Mouse (Mus musculus): ENCODE measurements around the gene Rreb1. TPM values are rescaled to one million over a fixed set of nuclear protein-coding genes. Genes with fewer than 3 reads are reported as not detected.

The Rreb1 gene
- polyA plus RNA-seq, 1 experiment from 2014 or later, result 2.6 TPM

DNA sequence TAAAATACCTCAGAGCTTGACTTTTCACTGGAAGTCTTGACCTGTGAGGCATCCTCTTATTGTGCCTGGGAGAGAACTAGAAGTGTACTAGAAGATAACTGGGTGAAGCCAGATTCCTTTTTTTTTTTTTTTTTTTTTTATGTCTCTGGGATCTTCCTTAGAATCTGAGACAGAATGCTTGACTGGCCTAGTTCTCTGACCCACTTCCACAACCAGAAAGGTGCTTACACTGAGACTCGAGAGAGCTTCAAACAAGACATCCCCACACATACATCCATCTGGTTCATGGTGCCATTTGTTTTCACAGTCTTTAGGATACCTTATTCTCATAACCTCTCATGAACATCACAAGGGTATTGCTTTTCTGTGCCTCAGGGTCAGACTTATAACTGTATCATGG is 118.2 kb downstream of the Rreb1 start:
- no peaks in the 10 kb centered on the region for H3K36me3 ChIP-seq (ENCODE audit: control insufficient read depth, insufficient read depth, low read length)
- no peak overlapping the region for H3K4me2 ChIP-seq (ENCODE audit: low read length)
- no peaks in the 10 kb centered on the region for H3K27me3 ChIP-seq (ENCODE audit: control insufficient read depth, insufficient read depth, low read depth, low read length)
- no peak overlapping the region for H3K9ac ChIP-seq (ENCODE audit: low read depth, low read length)
- no peak overlapping the region for H3K4me3 ChIP-seq (ENCODE audit: low read depth, low read length)
- 92% methylated on average over 1 of the region's 1 CpGs for WGBS
- no peak for ATAC-seq
- H3K9me3 ChIP-seq (replicated peaks; ENCODE audit: control insufficient read depth, low read length, poor library complexity, severe bottlenecking), result no peaks in the 10 kb centered on the region
- H3K4me1 ChIP-seq (ENCODE audit: control insufficient read depth, insufficient read depth, low read length), result no peaks in the 10 kb centered on the region
- no peak overlapping the region for H3K27ac ChIP-seq (ENCODE audit: low read length)

DNA sequence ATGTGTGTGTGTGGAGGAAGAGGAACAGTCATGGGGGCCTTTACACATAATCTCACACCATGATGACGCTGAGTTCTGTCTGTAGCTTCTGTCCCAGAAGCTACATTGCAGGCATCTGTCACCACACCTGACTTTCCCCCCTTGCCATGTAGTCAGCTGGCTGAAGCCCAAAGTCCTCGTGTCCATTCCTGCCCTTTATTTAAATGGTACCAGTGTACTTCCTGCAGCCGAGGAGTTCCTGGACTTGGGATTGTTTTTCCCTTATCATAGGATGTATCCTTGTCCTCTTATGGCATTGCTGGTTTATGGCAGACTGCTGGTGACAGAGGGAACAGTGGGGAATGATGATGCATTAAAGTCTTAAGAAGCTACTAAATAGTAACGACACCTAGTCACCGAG is 120.6 kb downstream of the Rreb1 start:
- ATAC-seq, result no peak
- no peak overlapping the region for H3K9ac ChIP-seq (ENCODE audit: low read depth, low read length)
- no peaks in the 10 kb centered on the region for H3K36me3 ChIP-seq (ENCODE audit: control insufficient read depth, insufficient read depth, low read length)
- no peak overlapping the region for H3K4me3 ChIP-seq (ENCODE audit: low read depth, low read length)
- no peaks in the 10 kb centered on the region for H3K27me3 ChIP-seq (ENCODE audit: control insufficient read depth, insufficient read depth, low read depth, low read length)
- H3K9me3 ChIP-seq (replicated peaks; ENCODE audit: control insufficient read depth, low read length, poor library complexity, severe bottlenecking), result no peaks in the 10 kb centered on the region
- no peaks in the 10 kb centered on the region for H3K4me1 ChIP-seq (ENCODE audit: control insufficient read depth, insufficient read depth, low read length)
- WGBS, result 92% methylated on average over 5 of the region's 5 CpGs
- no peak overlapping the region for H3K27ac ChIP-seq (ENCODE audit: low read length)
- no peak overlapping the region for H3K4me2 ChIP-seq (ENCODE audit: low read length)

- Histone ChIP-seq H3K9me3 (replicated peaks; ENCODE audit: control insufficient read depth, low read length, poor library complexity, severe bottlenecking) (no peaks in the 10 kb centered on the region), H3K4me3 (ENCODE audit: low read depth, low read length) (no peak overlapping the region), H3K36me3 (ENCODE audit: control insufficient read depth, insufficient read depth, low read length) (no peaks in the 10 kb centered on the region), H3K4me2 (ENCODE audit: low read length) (no peak overlapping the region), H3K27me3 (ENCODE audit: control insufficient read depth, insufficient read depth, low read depth, low read length) (no peaks in the 10 kb centered on the region), H3K27ac (ENCODE audit: low read length) (no peak overlapping the region), H3K4me1 (ENCODE audit: control insufficient read depth, insufficient read depth, low read length) (no peaks in the 10 kb centered on the region), H3K9ac (ENCODE audit: low read depth, low read length) (no peak overlapping the region)
- 91% methylated on average over 3 of the region's 3 CpGs for WGBS
- ATAC-seq, result no peak
Measured at GRCm38 (mm10) chr13:37903036-37903435, 124.8 kb downstream of the Rreb1 start.

DNA sequence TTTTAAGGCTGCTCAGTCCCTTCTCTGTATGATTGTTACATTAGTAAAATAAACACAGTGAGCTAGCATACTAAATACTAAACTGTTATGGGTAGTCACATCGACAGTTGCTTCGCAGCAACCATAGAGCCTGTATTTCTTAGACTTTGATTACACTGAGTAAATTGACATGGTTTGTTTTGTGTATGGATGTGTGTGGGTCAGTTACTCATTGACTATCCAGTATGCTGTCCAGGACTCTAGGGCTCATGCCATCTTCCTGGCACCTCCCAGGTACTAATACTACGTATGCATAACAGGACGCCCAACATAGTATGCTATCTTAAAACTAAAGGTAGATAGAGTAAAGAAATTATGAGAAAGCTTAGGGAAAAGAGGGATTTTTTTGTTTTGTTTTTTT is 125.3 kb downstream of the Rreb1 start:
- Histone ChIP-seq H3K27ac (ENCODE audit: low read length) (no peak overlapping the region), H3K9me3 (replicated peaks; ENCODE audit: control insufficient read depth, low read length, poor library complexity, severe bottlenecking) (no peaks in the 10 kb centered on the region), H3K4me1 (ENCODE audit: control insufficient read depth, insufficient read depth, low read length) (no peaks in the 10 kb centered on the region), H3K4me2 (ENCODE audit: low read length) (no peak overlapping the region), H3K9ac (ENCODE audit: low read depth, low read length) (no peak overlapping the region), H3K27me3 (ENCODE audit: control insufficient read depth, insufficient read depth, low read depth, low read length) (no peaks in the 10 kb centered on the region), H3K4me3 (ENCODE audit: low read depth, low read length) (no peak overlapping the region), H3K36me3 (ENCODE audit: control insufficient read depth, insufficient read depth, low read length) (no peaks in the 10 kb centered on the region)
- 96% methylated on average over 4 of the region's 4 CpGs for WGBS
- no peak for ATAC-seq

DNA sequence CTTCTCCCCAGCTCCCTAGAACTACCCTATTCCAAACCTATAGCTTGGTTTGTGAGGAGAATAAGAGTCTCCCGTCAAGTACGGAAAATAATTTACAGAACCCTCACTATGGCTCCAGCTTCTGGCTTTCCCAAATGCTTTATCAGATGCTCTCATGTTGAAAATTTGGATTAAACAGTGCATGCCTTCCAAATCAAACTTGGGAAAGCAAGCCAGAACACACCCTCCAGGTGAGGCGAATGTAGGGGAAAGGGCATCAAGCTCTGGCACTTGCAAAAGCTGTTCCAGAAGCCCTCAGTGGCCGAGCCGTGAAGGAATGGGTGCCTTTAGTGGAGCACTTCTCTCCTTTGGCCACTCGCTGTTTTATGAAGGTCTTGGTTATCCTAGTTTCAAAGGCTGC is 126.2 kb downstream of the Rreb1 start:
- H3K4me2 ChIP-seq (ENCODE audit: low read length), result no peak overlapping the region
- no peaks in the 10 kb centered on the region for H3K27me3 ChIP-seq (ENCODE audit: control insufficient read depth, insufficient read depth, low read depth, low read length)
- no peak for ATAC-seq
- H3K27ac ChIP-seq (ENCODE audit: low read length), result no peak overlapping the region
- H3K9me3 ChIP-seq (replicated peaks; ENCODE audit: control insufficient read depth, low read length, poor library complexity, severe bottlenecking), result no peaks in the 10 kb centered on the region
- H3K36me3 ChIP-seq (ENCODE audit: control insufficient read depth, insufficient read depth, low read length), result no peaks in the 10 kb centered on the region
- WGBS, result 93% methylated on average over 6 of the region's 6 CpGs
- no peaks in the 10 kb centered on the region for H3K4me1 ChIP-seq (ENCODE audit: control insufficient read depth, insufficient read depth, low read length)
- H3K9ac ChIP-seq (ENCODE audit: low read depth, low read length), result no peak overlapping the region
- no peak overlapping the region for H3K4me3 ChIP-seq (ENCODE audit: low read depth, low read length)

- H3K36me3 ChIP-seq (ENCODE audit: control insufficient read depth, insufficient read depth, low read length), result no peaks in the 10 kb centered on the region
- no peaks in the 10 kb centered on the region for H3K4me1 ChIP-seq (ENCODE audit: control insufficient read depth, insufficient read depth, low read length)
- H3K27me3 ChIP-seq (ENCODE audit: control insufficient read depth, insufficient read depth, low read depth, low read length), result no peaks in the 10 kb centered on the region
- H3K4me3 ChIP-seq (ENCODE audit: low read depth, low read length), result no peak overlapping the region
- H3K27ac ChIP-seq (ENCODE audit: low read length), result no peak overlapping the region
- ATAC-seq, result no peak
- no peak overlapping the region for H3K4me2 ChIP-seq (ENCODE audit: low read length)
- 86% methylated on average over 9 of the region's 9 CpGs for WGBS
- H3K9ac ChIP-seq (ENCODE audit: low read depth, low read length), result no peak overlapping the region
- H3K9me3 ChIP-seq (replicated peaks; ENCODE audit: control insufficient read depth, low read length, poor library complexity, severe bottlenecking), result no peaks in the 10 kb centered on the region
Measured at GRCm38 (mm10) chr13:37908061-37908460, 129.9 kb downstream of the Rreb1 start.

DNA sequence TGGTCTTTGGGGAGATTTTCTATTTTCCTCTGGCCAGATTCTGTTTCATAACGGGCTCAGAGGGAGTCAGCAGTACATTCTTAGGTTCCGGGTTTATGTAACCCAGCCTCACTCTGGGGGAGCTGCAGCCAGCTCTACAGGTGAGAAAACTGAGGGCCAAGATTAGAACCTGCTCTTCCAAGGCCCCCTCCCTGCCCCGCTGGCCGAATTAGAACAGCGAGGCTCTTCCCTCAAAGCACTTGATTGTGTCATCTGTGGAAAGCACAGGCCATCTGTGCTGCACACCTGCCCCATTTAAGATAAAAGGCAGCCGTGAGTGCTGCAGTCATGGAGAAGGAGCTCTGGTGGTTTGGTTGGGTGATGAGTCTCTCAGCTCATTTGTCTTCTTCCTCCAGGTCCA is 130.3 kb downstream of the Rreb1 start:
- Histone ChIP-seq H3K9ac (ENCODE audit: low read depth, low read length) (no peak overlapping the region), H3K27me3 (ENCODE audit: control insufficient read depth, insufficient read depth, low read depth, low read length) (no peaks in the 10 kb centered on the region), H3K4me3 (ENCODE audit: low read depth, low read length) (no peak overlapping the region), H3K27ac (ENCODE audit: low read length) (no peak overlapping the region), H3K9me3 (replicated peaks; ENCODE audit: control insufficient read depth, low read length, poor library complexity, severe bottlenecking) (no peaks in the 10 kb centered on the region), H3K4me2 (ENCODE audit: low read length) (no peak overlapping the region), H3K4me1 (ENCODE audit: control insufficient read depth, insufficient read depth, low read length) (no peaks in the 10 kb centered on the region), H3K36me3 (ENCODE audit: control insufficient read depth, insufficient read depth, low read length) (no peaks in the 10 kb centered on the region)
- no peak for ATAC-seq
- 90% methylated on average over 6 of the region's 6 CpGs for WGBS

DNA sequence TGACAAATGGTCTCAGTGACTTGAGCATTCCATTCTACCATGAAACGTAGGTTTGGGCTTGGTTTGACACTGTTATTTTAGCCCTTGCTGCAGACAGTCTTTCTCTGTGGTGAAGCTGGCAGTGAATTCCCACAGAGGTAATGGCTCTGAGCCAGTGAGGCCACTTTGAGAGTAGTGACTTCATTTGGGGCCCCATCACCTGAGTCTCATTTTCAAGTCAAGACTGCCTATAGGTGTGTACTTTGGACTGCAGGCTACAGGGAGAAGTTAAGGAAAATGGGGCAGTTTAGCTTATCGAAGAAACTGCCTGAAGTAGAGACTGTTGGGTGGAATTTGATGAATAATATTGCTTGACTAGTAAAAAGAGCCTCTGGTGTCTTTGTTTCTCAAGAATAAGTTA is 131.0 kb downstream of the Rreb1 start:
- Histone ChIP-seq H3K27me3 (ENCODE audit: control insufficient read depth, insufficient read depth, low read depth, low read length) (no peaks in the 10 kb centered on the region), H3K4me3 (ENCODE audit: low read depth, low read length) (no peak overlapping the region), H3K36me3 (ENCODE audit: control insufficient read depth, insufficient read depth, low read length) (no peaks in the 10 kb centered on the region), H3K4me2 (ENCODE audit: low read length) (no peak overlapping the region), H3K9ac (ENCODE audit: low read depth, low read length) (no peak overlapping the region), H3K27ac (ENCODE audit: low read length) (no peak overlapping the region), H3K9me3 (replicated peaks; ENCODE audit: control insufficient read depth, low read length, poor library complexity, severe bottlenecking) (no peaks in the 10 kb centered on the region), H3K4me1 (ENCODE audit: control insufficient read depth, insufficient read depth, low read length) (no peaks in the 10 kb centered on the region)
- WGBS, result 89% methylated on average over 2 of the region's 2 CpGs
- ATAC-seq, result no peak

GRCm38 (mm10) chr13:37912011-37912410 is 133.8 kb downstream of the Rreb1 start:
- H3K4me3 ChIP-seq (ENCODE audit: low read depth, low read length), result no peak overlapping the region
- H3K4me1 ChIP-seq (ENCODE audit: control insufficient read depth, insufficient read depth, low read length), result no peaks in the 10 kb centered on the region
- no peaks in the 10 kb centered on the region for H3K27me3 ChIP-seq (ENCODE audit: control insufficient read depth, insufficient read depth, low read depth, low read length)
- no peak for ATAC-seq
- WGBS, result 67% methylated on average over 6 of the region's 6 CpGs
- H3K9ac ChIP-seq (ENCODE audit: low read depth, low read length), result no peak overlapping the region
- no peak overlapping the region for H3K4me2 ChIP-seq (ENCODE audit: low read length)
- H3K9me3 ChIP-seq (replicated peaks; ENCODE audit: control insufficient read depth, low read length, poor library complexity, severe bottlenecking), result no peaks in the 10 kb centered on the region
- no peaks in the 10 kb centered on the region for H3K36me3 ChIP-seq (ENCODE audit: control insufficient read depth, insufficient read depth, low read length)
- no peak overlapping the region for H3K27ac ChIP-seq (ENCODE audit: low read length)
